8 mouse cellular contexts compared by ENCODE assay signal in the genomic region with DNA sequence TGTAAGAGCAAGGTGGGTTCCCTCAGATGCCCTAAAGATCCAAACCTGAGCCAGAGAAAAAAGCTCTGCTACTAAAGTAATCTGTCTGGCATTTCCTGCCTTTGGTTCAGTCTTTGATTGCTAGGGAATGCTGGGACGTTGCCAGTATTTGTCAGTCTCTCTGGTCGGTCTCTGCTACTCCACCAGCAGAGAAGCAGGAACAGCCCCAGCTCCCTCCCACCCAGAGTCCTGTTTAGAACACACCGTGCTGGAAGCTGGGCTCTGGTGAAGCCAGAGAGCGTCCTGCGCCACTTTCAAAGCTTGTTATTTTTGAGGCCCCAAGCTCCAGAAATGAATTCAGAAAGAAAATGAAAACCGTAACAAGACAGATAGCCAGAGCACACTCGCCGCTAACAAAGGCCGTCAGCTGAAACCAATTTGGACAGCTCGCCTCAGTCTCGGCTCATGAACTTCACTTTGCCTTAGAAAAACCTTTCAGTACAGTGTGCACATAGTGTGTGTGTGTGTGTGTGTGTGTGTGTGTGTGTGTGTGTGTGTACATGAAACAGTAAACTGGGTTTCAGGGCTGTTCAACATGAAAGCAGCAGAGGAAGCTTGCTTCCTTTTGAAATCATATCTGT.
DNase-seq lines count a peak whose midpoint lies in the region; ATAC-seq lines count a peak whose summit lies in the region.

No protein-coding gene starts in this region.

- H3K27me3 ChIP-seq in hindbrain, embryonic 13.5 days: no peaks in the 10 kb centered on the region
- H3K27me3 ChIP-seq in hindbrain, embryonic 10.5 days (ENCODE audit: insufficient read depth, poor library complexity, severe bottlenecking): no peaks in the 10 kb centered on the region
- H3K27me3 ChIP-seq in embryonic facial prominence, embryonic 10.5 days (replicated peaks; ENCODE audit: low read depth, poor library complexity, severe bottlenecking): no peaks in the 10 kb centered on the region
- H3K27me3 ChIP-seq in intestine, embryonic 15.5 days (replicated peaks): no peaks in the 10 kb centered on the region

- intact Hi-C loops in heart, postnatal 14 days (cut with DNase I): no loop called here

- DNase-seq in hindbrain, embryonic 10.5 days (ENCODE audit: low spot score): no peak
- DNase-seq in embryonic facial prominence, embryonic 10.5 days (ENCODE audit: low spot score): peak; percentile 41
- peak; percentile 49 to 69 for DNase-seq in heart, postnatal 14 days
- DNase-seq in layer of hippocampus, postnatal 10 days (ENCODE audit: low spot score in 2 of 2): peak; percentile 56 to 58
- peak; percentile 30 to 35 for DNase-seq in right cerebral cortex, adult 2 months (ENCODE audit: low spot score in 2 of 2)
- no peak for DNase-seq in spleen, postnatal 14 days (ENCODE audit: low spot score in 2 of 2)

- H3K9me3 ChIP-seq in hindbrain, embryonic 13.5 days: no peaks in the 10 kb centered on the region
- H3K9me3 ChIP-seq in hindbrain, embryonic 10.5 days: no peaks in the 10 kb centered on the region
- no peaks in the 10 kb centered on the region for H3K9me3 ChIP-seq in embryonic facial prominence, embryonic 10.5 days
- H3K9me3 ChIP-seq in intestine, embryonic 15.5 days: no peaks in the 10 kb centered on the region

- WGBS in hindbrain, embryonic 13.5 days: 62% methylated on average over 11 of the region's 11 CpGs
- WGBS in hindbrain, embryonic 10.5 days: 78% methylated on average over 11 of the region's 11 CpGs
- WGBS in embryonic facial prominence, embryonic 10.5 days: 61% methylated on average over 11 of the region's 11 CpGs
- WGBS in intestine, embryonic 15.5 days: 60% methylated on average over 11 of the region's 11 CpGs

- 0 out of 2 replicates have a peak, but pooled peaks have one; percentile 32 for ATAC-seq in hindbrain, embryonic 13.5 days (ENCODE audit: low FRiP score)
- ATAC-seq in intestine, embryonic 15.5 days: no peak

- no peak overlapping the region for H3K4me3 ChIP-seq in hindbrain, embryonic 13.5 days
- H3K4me3 ChIP-seq in hindbrain, embryonic 10.5 days: no peak overlapping the region
- H3K4me3 ChIP-seq in embryonic facial prominence, embryonic 10.5 days: no peak overlapping the region
- H3K4me3 ChIP-seq in intestine, embryonic 15.5 days (replicated peaks): no peak overlapping the region

- H3K27ac ChIP-seq in hindbrain, embryonic 13.5 days: peak overlapping the region; percentile 14
- H3K27ac ChIP-seq in hindbrain, embryonic 10.5 days: no peak overlapping the region
- H3K27ac ChIP-seq in embryonic facial prominence, embryonic 10.5 days (replicated peaks): peak overlapping the region; percentile 70
- no peak overlapping the region for H3K27ac ChIP-seq in intestine, embryonic 15.5 days

- H3K4me2 ChIP-seq in hindbrain, embryonic 13.5 days: no peak overlapping the region
- H3K4me2 ChIP-seq in intestine, embryonic 15.5 days (replicated peaks): no peak overlapping the region

- peaks cover 6% of the 10 kb centered on the region for H3K4me1 ChIP-seq in hindbrain, embryonic 13.5 days (replicated peaks)
- peaks cover 11% of the 10 kb centered on the region for H3K4me1 ChIP-seq in hindbrain, embryonic 10.5 days (replicated peaks)
- H3K4me1 ChIP-seq in embryonic facial prominence, embryonic 10.5 days: peaks cover 21% of the 10 kb centered on the region
- no peaks in the 10 kb centered on the region for H3K4me1 ChIP-seq in intestine, embryonic 15.5 days (replicated peaks)

- no peak overlapping the region for H3K9ac ChIP-seq in hindbrain, embryonic 13.5 days
- H3K9ac ChIP-seq in intestine, embryonic 15.5 days: no peak overlapping the region

- no peaks in the 10 kb centered on the region for H3K36me3 ChIP-seq in hindbrain, embryonic 13.5 days
- no peaks in the 10 kb centered on the region for H3K36me3 ChIP-seq in hindbrain, embryonic 10.5 days
- H3K36me3 ChIP-seq in embryonic facial prominence, embryonic 10.5 days (replicated peaks): no peaks in the 10 kb centered on the region
- H3K36me3 ChIP-seq in intestine, embryonic 15.5 days: no peaks in the 10 kb centered on the region

Comparison
In these comparisons a context has a peak if more than half of its experiments do, and no peak if none do; other contexts are left out.
1. H3K27ac ChIP-seq: peak in hindbrain, embryonic 13.5 days (single experiment) and embryonic facial prominence, embryonic 10.5 days (single experiment); none in hindbrain, embryonic 10.5 days (single experiment) and intestine, embryonic 15.5 days (single experiment).
2. DNase-seq: peak in embryonic facial prominence, embryonic 10.5 days (single experiment), heart, postnatal 14 days (2 of 2), layer of hippocampus, postnatal 10 days (2 of 2) and right cerebral cortex, adult 2 months (2 of 2); none in hindbrain, embryonic 10.5 days (single experiment) and spleen, postnatal 14 days (0 of 2).